Mouse (Mus musculus) c-Kit-positive CD71-positive TER-119-negative erythroid progenitor cells, embryonic 14.5 days (primary cell): Measurements from ENCODE around the gene Lama4.

ENCODE experiments used
- DNase-seq: peaks from one replicate; pipeline ENCODE4 v3.0.0-alpha.2; 2013; ENCODE audit warnings: low read depth

The Lama4 gene

GRCm38 (mm10) chr10:38965075-38965781 lies at the start of gene Lama4:
Gene Lama4, plus strand, starts transcription at chr10:38965515.
- no peak for DNase-seq

- DNase-seq, result no peak
Measured at GRCm38 (mm10) chr10:38916027-38916617, 49.2 kb upstream of the Lama4 start.

GRCm38 (mm10) chr10:38928940-38929697 lies 36.2 kb upstream of the Lama4 start:
- DNase-seq, result no peak

- no peak for DNase-seq
Measured at GRCm38 (mm10) chr10:38944701-38945100, 20.6 kb upstream of the Lama4 start.

- DNase-seq, result no peak
Measured at GRCm38 (mm10) chr10:38961920-38962319, 3.4 kb upstream of the Lama4 start.

- DNase-seq, result no peak
Measured at GRCm38 (mm10) chr10:38964719-38965074, 618 bp upstream of the Lama4 start.

- no peak for DNase-seq
Measured at GRCm38 (mm10) chr10:38965857-38966256, 542 bp downstream of the Lama4 start.

- DNase-seq, result no peak
Measured at GRCm38 (mm10) chr10:38966646-38967045, 1.3 kb downstream of the Lama4 start.

GRCm38 (mm10) chr10:38968326-38969072 lies 3.2 kb downstream of the Lama4 start:
- no peak for DNase-seq

- no peak for DNase-seq
Measured at GRCm38 (mm10) chr10:38969543-38969942, 4.2 kb downstream of the Lama4 start.

GRCm38 (mm10) chr10:38969975-38970374 lies 4.7 kb downstream of the Lama4 start:
- DNase-seq, result no peak

- no peak for DNase-seq
Measured at GRCm38 (mm10) chr10:38972221-38972946, 7.1 kb downstream of the Lama4 start.

- no peak for DNase-seq
Measured at GRCm38 (mm10) chr10:38973016-38973415, 7.7 kb downstream of the Lama4 start.

GRCm38 (mm10) chr10:38978195-38978594 lies 12.9 kb downstream of the Lama4 start:
- DNase-seq, result no peak

GRCm38 (mm10) chr10:38979699-38980098 lies 14.4 kb downstream of the Lama4 start:
- no peak for DNase-seq

GRCm38 (mm10) chr10:38980980-38981379 lies 15.7 kb downstream of the Lama4 start:
- no peak for DNase-seq

- DNase-seq, result no peak
Measured at GRCm38 (mm10) chr10:38984358-38985075, 19.2 kb downstream of the Lama4 start.

- DNase-seq, result no peak
Measured at GRCm38 (mm10) chr10:38986053-38986452, 20.7 kb downstream of the Lama4 start.

GRCm38 (mm10) chr10:38992827-38993226 lies 27.5 kb downstream of the Lama4 start:
- no peak for DNase-seq

GRCm38 (mm10) chr10:38993632-38994424 lies 28.5 kb downstream of the Lama4 start:
- DNase-seq, result no peak
